Mouse (Mus musculus) adipocyte (in vitro differentiated cells): Measurements from ENCODE around the gene Uvrag.

ENCODE experiments used
- DNase-seq: peaks from one replicate; pipeline ENCODE4 v3.0.0-alpha.2; 2016; ENCODE audit warnings: low spot score

Gene Uvrag

DNA sequence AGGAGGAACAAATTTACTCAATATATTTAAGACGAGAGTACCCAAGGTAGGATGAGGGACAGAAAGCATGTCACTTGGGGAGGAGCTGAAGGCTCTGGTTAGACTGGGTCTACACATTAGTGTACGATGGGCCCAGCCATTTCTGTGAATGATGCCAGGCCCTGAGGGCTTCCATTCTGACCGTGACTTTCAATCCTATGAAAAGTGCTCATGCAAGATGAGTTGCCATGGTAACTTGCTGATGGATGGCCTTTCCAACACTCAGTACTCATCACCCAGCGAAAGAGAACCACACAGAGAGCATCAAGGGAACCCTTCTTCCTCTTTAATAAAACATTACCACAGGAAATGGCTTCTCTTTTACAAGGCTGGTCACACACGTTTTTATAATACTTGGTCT is 252.1 kb downstream of the Uvrag start:
- no peak for DNase-seq

DNA sequence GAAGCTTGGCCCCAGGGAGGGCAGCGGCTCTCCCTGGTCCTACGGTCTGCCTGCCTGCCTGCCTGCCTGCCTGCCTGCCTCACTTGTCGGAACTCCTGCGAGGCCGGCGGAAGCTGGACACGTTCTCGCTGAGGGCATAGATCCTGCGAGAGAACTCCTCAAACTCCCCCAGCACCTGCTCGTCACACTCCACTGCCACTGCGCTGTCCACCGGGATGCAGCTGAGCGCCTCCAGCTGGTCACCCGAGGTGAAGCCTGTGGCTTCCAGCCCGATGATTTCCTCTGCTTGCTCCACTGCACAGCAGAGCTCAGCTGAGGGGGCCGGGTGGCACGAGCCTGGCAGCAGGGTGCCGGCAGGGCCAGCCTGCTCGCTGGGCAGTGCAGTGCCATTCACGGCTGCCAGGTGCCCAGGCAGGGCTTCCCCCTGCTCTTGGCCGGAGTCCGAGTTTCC is 253.1 kb downstream of the Uvrag start:
- DNase-seq = no peak

DNA sequence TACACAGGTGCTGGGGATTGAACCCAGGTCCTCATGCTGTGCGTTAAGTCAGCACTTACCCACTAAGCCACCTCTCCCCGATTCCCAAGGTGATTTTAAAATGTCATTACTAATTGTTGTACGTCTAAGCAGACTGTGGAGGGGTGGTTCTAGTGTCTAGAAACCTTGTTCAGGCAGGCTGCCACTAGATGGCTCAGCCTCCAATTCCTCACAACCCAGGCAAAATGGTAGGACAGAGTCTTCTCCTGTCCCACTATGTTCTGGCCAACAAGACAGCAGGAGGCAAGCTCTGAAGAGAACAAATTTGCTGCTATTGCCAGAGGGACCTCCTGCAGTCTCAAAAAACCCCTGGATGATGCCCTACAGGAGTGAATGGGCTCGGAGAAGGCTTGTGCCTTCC is 259.1 kb downstream of the Uvrag start:
- peak; percentile 53 for DNase-seq

DNA sequence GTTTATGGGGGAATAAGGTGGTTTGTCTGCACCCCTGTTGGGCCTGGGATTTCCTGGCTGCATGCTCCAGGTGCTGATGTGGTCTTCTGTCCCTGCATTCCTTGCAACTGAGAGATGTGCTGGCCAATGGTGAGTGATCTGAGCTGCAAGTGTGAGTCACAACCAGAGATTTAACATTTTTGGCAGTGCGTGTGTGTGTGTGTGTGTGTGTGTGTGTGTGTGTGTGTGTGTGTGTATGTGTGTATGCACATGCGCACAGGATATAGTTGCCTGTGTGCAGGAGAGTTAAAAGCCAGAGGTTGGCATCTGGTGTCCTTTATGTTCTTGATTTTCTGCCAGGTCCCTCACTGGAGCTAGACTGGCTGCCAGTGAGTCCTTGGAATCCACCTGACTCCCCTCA is 261.8 kb downstream of the Uvrag start:
- no peak for DNase-seq

DNA sequence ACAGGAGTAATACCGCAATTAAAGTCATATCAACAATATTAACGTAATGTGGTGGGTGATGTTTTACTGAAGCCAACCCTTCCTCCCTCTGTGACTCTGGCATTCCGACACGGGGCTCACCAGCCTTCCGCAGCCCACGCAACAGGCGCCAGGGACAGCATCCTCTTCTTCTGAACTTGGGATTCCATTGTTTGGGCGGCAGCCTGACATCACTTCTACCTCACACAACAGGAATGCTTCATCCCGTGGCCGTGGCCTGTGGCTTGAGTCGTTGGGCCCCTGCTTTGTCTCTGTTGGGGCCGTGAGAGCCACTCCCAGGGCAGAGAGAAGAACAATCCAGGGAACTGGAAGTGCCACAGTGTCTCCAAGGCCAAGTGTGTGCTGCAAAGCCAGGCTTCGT is 264.8 kb downstream of the Uvrag start:
- DNase-seq = no peak

DNA sequence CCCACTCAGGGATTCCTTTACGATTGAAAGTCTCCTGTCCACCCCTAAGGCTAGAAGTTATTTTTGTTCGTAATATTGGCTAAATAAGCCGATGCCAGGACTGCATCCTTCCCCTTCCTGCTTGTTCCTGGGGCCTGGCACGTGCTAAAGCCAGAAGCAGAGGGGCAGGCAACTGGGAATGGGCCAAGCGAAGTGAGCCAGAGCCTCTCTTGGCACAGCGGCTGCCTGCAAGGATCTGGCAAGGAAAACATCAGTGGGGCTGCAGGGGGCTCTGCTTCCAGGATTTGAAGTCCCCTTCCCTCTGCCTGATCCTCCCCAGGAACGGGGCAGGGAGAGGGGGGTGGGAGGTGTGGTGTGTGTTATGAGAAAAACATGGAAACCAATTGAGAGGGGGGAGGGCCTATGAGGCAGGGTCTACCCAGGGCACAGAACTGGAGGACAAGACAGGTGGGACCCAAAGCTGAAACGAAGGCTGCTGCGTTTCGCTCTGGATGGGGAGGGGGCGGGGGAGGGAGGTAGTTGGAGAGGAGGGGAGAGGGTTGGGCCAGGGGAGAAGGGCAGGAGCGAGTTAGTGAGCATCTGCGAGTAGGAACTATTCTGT is 265.5 kb downstream of the Uvrag start:
- no peak for DNase-seq

DNA sequence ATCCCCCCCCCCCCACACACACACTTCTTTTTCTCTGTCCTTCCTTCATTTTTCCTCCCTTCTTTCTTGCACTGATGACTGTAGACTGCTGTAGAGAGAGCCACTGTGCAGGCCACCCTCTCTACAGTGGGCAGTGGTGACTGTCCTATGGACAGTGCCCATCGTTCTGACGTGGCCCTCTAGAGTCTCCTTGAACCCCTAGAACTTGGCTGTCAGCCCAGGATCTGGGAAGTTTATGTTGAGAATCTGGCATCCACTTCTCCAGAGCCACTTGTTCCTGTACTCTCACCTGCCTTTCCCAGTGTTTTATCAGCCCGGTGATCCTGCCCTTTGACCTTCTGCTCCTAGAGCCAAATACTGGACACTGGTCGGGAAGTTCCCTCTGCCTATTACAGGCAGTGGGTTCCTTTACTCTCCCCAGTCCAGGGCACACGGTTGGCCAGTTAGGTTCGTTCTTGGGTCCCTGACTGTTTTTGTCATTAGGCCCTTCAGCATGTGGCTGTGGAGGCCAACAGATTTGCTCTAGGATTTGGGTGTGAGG is 266.5 kb downstream of the Uvrag start:
- no peak for DNase-seq

DNA sequence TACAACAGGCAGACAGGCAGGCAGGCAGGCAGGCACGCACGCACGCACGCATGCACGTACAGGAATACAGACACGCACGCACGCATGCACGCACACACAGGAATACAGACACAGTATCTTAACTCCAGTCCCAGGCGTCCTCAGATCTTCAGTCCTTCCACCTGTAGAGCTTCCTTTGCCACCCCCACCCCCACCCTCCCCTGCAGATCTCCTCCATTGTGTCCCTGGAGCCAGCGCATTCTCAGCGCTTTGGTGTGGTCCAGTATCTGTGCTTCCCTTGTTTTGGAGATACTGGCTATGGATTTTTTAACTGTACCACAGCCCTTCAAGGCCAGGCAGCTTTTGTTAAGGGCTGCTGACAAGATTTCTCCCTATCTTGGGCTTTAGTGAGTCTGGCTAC is 267.6 kb downstream of the Uvrag start:
- DNase-seq = no peak

DNA sequence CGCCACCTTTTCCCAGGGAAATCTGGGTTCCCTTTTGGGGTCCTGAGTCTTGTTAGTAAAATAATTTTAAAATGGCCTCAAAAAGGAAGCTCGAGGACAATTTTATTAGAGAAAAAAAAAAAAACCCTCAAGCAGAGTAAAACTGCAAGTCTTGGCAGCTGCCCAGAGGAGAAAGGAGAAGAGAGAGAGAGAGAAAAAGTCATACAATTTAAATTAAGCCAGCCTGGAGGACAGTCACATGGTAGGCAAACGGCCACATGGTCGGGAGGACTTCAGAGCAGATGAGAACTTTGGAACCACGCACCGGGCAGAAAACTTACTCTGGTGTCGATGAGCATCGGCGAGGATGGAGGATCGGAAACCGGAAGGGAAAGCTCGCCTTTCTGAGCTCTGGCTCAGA is 269.1 kb downstream of the Uvrag start:
- DNase-seq = no peak

DNA sequence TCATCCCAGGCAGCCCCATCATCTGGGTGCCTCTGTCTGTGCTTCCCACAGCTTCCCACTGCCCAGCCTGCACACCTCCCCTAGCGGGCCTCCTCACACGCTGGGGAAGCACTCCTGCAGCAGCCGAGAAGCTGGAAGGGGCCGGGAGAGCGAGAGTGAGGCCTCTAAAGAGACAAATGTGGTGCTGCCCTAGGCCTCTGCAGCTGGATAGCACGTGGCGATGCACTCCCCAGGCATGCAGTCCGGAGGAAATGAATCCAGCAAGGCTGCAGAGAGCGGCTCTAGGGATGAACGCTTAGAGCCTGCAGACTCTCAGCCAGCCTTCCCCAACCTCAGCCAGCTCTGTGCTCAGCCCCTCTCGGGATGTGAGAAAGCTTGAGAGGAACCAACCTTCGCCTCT is 270.1 kb downstream of the Uvrag start:
- no peak for DNase-seq

DNA sequence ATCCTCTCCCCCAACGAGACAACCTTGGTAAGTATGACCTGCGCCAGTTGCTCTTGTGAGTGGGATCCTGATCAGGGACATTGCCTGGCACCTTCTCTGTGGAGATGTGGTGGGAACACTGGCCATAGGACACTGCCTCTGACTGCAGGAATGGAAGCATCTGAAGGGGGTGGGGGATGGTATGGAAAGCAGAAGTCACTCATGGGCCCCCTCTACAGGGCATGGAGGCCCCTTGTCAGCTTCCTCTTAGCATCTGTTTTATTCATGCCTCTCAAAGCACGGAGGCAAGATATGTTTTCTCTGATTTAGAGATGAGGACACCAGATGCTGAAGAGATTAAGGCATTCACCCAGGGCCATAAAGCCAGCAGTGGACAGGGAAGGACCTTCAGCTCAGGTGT is 271.9 kb downstream of the Uvrag start:
- no peak for DNase-seq

DNA sequence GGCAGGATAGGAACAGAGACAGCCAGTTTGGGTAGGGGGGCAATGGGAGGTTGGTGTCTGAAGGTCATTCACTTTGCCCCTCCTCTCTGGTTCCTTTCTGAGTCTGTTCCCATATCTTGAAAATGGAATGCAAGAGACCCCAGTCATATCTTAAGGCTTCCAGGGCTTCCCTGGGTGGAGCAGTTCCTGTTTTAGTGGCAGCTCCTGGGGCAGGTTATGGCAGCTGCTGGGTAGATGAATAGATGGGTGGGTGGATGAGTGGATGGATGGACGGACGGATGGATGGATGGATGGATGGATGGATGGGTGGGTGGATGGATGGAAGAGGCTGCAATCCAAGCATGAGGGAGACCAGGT is 273.2 kb downstream of the Uvrag start:
- DNase-seq = no peak

DNA sequence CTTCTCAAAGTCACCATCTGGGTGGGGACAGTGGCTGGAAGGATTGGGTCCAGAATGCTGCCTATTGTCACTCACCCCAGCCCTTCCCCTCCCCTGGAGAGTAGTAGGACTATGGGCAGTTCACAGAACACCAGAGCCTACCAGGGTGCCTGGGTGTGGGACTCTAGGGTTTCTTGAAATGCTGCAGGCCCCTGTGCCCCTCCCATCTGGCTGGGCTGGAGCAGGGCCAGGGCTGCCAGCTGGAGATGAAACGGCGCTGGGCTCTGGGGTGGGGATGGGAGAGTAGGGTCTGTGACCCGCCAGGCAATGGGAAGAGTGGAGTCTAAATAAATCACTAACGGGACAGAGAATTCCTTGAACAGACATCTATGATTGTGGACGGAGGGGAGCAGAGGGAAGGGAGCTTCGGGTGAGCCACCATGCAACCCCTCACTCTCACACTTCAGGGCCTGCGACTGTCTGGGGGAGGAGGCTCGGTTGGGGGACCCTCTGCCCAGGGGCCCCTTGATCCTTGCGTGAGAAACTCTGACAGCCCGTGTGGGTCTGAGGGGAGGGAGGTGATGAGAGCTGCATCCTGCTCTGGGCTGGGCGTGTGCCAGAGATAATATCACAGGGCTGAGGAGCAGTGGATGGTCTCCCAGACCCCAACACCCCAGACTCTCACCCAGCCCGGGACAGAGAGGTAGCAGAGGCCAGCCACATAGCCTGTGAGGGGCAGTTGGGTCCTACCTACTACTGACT is 273.7 kb downstream of the Uvrag start:
- no peak for DNase-seq

DNA sequence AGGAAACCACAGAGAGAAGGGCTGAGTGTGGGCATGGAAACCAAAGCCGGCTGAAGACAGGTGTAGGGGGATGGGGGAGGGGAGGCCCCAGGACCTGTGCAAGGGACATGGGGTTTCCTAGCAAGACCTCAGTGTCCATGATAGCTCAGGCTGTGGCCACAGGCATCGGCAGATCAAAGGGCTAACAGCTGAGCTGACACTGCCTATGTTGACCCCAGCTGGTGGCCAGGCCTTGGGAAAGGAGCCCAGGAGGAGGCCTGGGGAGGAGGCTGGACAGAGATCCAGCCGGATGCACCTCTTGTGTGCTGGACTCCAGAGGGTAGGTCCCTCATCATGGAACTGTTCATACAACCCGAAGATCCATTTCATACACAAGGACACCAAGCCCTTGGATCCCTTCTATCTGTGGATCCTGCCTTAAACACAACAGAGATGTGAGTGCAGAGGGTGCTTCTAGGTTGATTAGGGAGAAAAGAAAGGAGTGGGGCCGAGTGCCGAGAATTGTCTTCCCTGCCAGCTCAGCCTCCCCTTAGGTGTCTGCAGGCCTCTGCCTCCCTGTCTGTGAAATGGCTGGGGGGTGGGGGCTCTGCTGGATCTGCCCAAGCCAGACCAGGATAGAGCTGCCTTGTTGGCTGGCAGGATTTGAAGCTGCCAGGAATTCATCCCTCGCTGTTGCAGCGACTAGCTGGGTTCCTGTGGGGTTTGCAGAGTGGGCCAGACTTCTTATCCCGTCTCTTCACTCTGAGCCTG is 276.8 kb downstream of the Uvrag start:
- DNase-seq = no peak

DNA sequence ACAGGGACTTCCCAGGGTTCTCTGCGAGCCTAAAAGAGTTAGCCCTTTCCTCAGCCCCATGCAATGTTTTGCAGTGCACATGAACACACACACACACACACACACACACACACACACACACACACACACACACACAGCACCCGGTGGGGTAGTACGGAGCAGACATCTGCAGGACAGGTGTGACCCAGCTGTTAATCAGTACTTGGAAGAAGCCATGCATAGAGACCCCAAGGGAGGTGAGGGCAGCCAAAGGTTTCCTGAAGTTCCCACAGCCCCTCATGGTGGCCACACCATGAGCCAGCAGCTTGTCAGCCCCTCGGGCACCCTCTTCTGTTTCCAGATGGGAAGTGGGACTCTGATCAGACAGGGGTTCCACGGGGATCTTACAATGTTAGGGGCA is 277.9 kb downstream of the Uvrag start:
- no peak for DNase-seq

DNA sequence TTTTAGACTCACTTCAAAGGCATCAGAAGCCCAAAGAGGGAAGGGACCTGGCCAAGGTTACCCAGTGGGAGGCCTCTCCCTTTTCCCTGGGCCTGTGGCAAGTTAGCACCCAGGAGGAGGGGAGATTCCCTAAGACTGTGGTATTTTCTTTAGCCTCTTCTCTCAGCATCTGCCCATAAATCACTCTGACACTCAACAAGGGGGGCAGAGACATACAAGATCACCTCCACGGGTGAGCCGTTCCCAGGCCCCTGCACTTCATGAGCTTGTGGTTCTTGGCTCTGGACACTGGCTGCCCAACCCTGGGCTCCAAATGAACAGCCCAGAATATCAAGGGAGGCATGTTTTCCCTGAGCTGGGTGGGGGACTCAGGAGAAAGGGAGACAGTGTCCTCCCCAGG is 279.9 kb downstream of the Uvrag start:
- DNase-seq = no peak

DNA sequence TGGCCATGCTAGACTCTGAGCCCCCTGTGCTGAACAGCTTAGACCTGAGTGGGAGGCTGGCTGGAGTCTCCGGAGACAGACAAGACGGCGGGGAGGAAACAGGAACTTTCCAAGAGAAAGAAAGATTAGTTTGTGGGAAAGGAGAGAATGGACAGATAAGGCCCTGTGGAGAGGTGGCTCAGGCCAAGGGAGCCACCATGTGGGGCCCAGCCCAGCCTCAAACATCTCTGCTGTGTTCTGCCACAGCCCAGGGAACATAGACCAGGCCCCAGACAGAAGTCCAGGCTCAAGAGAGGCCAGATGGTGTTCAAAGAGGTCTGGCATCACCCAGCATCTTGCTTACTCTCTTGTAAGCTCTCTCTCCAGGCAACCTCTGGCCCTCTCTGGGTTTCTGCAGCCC is 283.8 kb downstream of the Uvrag start:
- no peak for DNase-seq

DNA sequence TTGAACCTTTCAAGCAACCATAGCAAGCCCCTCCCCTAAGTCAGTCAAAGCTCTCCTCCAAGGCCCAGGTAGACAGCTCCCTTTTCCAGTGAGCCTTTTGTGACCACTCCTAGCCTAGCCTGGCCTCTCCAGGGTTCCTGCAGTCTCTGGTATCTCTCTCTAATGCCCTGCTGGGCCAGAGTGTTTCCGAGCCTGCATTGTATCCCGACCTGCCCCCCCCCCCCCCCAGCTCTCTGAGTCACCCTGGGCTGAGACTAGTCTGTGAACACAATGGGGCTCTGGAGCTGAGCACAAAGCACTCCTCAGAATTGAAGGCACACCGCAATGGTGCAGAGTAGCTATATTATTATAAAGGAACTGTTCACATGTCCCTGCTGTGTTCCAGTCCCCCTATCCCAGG is 284.8 kb downstream of the Uvrag start:
- DNase-seq = no peak

DNA sequence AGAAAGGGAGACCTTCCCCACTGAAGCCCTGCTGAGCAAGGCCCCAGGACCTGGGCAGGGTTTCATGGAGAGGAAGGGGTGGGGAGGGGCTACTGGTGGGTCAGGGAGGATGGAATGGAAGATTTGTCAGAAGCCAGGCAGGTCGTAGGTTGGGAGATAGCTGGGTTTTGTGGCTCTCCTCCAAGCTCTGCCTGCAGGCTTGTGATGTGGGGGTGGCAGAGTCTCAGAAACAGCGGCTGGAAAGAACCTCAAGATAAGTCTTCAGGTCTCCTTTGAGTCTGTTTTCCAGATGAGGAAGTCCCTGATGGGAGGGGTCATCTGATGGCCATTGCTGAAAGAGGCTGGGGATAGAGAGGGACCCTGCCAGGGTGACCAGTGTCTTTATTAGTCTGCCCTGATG is 285.6 kb downstream of the Uvrag start:
- no peak for DNase-seq

DNA sequence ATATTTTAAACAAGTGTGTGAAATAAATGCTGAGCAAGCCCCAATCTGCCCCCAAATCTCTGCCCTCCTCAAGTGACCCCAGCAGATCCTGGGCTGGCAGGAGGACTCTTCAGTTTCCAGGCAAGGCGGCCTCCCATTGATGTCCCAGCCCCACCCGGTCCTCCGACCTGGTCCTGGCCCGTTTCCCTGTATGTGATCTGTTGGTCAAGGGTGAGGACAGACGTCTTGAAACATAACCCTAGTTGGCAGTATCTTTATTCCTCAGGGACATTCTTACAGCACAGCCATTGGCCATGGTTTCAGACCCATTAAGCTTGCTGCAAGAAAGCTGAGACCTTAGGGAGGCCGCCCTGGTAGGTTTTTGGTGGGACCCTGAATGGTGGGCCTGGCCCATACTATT is 287.1 kb downstream of the Uvrag start:
- peak; percentile 75 for DNase-seq

DNA sequence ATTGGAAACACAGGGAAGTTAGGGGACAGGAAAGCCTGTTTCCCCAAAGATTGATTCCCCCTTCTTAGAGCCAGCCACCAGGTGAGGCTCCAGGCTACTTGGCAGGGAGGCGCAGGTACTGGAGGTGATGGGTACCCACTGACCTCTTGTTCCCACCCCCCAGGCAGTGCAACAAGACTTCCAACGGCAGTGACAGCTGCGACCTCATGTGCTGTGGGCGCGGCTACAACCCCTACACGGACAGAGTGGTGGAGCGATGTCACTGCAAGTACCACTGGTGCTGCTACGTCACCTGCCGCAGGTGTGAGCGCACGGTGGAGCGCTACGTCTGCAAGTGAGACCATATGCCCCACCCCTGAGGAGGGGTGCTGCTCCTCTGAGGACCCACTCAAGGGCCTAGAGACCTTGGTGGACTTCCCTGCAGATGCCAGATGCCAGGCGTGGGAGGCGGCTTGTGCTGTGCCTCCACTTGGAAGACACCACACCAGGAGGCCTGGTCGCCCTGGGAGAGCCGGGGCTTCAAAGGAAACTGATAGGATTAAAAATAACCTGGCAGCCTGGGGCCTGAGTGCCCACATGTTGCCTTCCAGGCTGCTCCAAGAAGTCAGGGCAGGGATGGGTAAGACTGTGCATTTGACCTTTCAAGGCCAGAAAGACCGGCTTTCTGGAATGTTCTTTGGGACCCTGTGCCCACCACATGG is 287.8 kb downstream of the Uvrag start:
- DNase-seq = no peak

DNA sequence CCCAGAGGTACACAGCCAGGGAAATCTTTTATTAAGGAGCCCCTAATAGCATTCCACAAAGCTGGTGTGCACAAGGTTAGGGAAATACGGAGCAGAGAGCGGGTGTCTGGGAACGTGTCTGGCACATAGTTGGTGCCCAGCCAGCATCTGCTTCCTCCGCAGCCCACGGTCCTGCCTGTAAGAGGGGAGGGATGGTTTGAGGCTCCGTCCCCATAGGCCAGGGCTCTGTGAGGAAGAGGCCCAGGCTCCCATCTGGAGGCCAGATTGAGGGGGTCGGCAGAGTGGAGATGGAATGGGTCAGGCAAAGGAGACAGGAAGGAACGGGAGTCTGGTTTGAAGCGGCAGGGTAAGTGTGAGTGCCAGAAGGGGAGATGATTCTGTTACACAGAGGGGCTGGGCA is 289.7 kb downstream of the Uvrag start:
- DNase-seq = no peak

DNA sequence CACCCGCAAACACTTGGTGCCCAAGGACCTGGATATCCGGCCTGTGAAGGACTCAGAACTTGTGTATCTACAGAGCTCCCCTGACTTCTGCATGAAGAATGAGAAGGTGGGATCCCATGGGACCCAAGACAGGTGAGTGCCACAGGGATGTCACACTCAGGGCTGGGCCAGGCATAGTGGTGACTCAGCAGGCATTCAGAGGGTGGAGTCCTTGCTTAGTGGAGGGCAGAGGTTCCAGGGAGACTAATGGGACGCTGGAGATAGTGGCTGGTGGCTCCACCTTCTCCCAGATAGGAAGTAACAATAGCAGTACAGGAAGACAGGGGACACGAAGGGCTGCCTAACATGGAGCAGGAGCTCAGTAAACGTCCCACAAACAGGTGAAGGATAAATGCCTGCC is 290.6 kb downstream of the Uvrag start:
- no peak for DNase-seq
